Mouse (Mus musculus): Measurements from ENCODE around the gene Pnpo.

Gene Pnpo

GRCm38 (mm10) chr11:96906431-96907161 is 37.2 kb downstream of the Pnpo start:
- no peak for DNase-seq (ENCODE audit: low read depth, low spot score)

DNA sequence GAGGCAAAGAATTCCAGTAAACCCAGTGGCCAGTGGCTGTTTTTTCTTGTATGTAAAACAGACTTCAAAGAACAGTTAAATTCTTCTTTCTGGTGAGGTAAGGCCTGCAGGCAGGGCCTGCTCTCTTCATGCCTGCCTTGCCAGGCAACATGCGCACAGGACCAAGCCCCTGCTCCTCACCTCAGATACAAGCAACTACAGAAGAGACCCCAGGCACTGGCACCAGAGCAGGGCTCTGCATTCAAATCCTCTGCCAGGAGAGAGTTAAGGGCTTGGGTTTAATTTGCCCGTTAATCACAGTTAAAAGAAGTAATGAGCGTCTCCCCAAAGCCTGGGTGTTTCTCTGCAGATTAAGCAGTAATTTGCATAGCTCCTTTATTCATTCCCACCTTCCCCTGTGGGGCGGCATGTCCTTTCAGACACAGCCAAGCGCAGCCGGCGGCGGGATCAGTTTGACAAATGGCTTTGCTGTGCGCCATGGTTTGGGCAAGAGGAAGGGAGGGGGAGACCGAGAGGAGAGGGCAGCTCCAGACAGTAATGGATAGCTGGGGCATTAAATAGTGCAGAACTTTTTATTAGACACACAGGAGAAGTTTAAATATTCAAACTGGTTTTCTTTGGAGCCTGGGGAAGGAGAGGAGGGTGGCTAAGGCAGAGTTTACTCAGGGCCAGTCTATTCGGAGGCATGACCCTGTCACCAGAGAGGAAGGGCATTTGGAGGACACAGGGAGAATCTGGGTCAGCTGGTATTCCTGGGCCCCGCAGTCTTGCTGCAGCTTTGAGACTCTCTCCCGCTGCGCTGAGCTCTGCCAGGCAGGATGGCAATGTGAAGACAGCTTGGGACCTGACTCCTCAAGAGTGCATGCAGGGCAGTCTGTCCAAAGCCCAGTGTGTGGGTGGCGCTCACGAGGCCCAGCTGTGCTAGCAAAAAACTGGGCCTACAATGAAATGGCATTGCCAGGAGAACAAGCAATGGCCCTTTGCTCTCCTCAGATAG is 40.8 kb downstream of the Pnpo start:
- no peak for DNase-seq (ENCODE audit: low read depth, low spot score)

- no peak for DNase-seq (ENCODE audit: low read depth, low spot score)
These were observed 42.5 kb downstream of the Pnpo start for GRCm38 (mm10) chr11:96901332-96901731.

GRCm38 (mm10) chr11:96899449-96900306 is 44.1 kb downstream of the Pnpo start:
- no peak for DNase-seq (ENCODE audit: low read depth, low spot score)

GRCm38 (mm10) chr11:96895886-96896285 is 47.9 kb downstream of the Pnpo start:
- peak; percentile 57 for DNase-seq (ENCODE audit: low read depth, low spot score)

DNA sequence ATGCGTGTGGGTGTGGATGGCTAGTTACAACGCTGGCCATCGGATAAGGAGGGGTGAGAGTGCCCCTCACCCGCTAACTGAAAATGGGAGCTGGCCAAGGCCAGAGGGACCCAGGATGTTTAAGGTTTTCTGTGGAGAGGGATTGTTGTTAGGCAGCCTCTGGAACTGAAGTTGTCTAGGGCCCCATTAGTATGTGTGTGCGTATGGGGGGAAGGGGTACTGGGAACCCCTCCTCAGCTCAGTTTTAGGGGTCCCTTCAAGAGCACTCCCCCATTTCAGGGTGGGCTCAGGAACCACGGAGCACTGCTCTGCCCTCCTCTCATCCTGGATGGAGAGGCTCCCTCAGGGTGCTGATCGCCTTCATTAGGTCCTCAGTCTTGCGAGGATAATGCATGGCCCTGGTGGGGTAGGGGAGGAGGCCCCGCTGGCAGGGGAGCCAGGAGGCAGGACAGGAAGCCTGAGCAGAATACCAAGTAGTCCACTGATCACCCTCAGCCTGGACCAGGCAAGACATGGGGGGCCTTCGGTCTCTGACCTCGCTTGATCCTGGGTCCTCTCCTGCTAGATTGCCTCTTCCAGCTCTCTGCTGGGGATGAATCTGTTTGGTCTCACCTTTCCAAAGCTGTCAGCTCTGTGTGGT is 50.5 kb downstream of the Pnpo start:
- no peak for DNase-seq (ENCODE audit: low read depth, low spot score)

GRCm38 (mm10) chr11:96891784-96892527 is 51.8 kb downstream of the Pnpo start:
- DNase-seq (ENCODE audit: low read depth, low spot score), result no peak
